Mouse (Mus musculus) kidney, adult 9 months (tissue): ENCODE measurements around the gene Ap5z1.

Experiments used
- DNase-seq: peaks from one replicate; pipeline ENCODE4 v3.0.0; 2022

Ap5z1 gene

DNA sequence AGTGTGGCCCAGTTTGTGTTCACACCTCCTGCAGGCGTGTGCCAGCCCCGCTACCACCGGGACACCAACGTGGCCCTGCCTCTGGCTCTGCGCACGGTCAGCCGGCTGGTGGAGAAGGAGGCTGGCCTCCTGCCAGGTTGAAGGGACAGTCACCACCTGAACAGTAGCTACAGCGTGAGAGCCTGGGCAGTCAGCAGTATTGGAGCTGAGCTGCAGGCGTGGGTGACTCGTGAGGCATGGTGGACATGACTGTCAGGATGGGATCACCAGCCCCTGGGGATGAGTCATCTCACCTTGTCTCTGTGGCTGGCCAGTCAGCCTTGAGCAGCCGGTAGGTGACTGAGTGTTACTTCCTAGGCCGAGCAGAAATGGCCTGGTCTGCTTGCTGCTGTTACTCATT is 13.6 kb downstream of the Ap5z1 start:
- DNase-seq, result no peak

- DNase-seq, result no peak
Measured at GRCm38 (mm10) chr5:142477866-142478615, 14.3 kb downstream of the Ap5z1 start.

- DNase-seq, result peak; percentile 78
Measured at GRCm38 (mm10) chr5:142478829-142479435, 15.2 kb downstream of the Ap5z1 start.

GRCm38 (mm10) chr5:142482512-142482911 is 18.8 kb downstream of the Ap5z1 start:
- peak; percentile 33 for DNase-seq

DNA sequence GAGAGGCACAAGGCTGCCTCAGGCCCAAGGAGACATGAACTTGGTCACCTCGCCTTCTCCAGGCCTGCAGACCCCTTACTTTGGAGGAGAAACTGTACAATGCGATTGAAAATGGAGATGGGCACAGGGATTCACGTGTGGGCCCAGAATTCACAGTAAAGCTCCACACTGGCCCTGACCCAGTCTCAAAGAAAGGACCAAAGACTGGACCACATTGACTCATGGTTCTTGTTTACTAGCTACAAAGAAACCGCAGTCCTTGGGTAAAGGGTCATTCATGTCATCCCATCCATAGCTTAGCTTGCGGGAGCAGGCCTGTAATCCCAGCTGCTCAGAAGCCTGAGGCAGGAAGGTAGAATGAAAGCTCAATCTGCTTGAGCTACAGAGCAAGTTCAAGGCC is 19.8 kb downstream of the Ap5z1 start:
- DNase-seq, result no peak

DNA sequence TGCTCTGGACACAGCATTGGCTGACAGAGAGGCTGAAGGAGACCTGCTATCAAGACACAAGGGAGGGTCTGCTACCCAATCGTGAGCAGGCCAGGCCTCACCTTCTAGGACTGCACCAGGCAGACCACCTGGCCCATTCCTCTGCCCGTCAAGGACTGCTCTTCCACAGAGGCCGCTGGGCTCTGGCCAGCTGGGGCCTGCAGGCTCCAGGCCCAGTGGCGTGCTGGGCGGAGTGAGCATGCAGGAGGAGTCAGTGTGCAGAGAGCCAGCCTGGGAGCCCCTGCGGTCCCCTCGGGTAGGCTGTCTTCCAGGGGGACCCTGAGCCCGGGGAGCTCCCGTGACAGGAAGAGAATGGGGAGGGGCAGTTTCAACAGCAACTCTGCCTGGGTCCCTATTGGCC is 22.9 kb downstream of the Ap5z1 start:
- no peak for DNase-seq

- no peak for DNase-seq
Measured at GRCm38 (mm10) chr5:142489955-142490707, 26.4 kb downstream of the Ap5z1 start.

DNA sequence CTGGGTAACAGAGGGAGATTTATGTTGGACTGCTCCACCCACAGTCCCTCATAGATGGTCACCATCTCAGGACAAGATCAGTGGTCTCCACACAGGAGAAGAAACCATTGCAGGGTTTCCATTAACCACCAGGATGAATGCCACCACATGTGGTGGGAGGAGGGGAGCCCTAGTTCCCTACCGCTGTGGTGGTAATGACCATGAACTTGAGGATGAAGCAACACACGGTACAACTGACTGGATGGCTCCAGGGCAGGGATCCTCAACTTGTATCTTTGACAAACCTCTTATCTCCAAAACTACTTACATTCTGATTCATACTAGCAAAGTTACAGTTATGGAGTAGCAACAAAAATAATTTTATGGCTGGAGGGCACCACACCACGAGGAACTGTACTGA is 29.6 kb downstream of the Ap5z1 start:
- DNase-seq, result no peak

GRCm38 (mm10) chr5:142495321-142496096 is 31.8 kb downstream of the Ap5z1 start:
- no peak for DNase-seq

DNA sequence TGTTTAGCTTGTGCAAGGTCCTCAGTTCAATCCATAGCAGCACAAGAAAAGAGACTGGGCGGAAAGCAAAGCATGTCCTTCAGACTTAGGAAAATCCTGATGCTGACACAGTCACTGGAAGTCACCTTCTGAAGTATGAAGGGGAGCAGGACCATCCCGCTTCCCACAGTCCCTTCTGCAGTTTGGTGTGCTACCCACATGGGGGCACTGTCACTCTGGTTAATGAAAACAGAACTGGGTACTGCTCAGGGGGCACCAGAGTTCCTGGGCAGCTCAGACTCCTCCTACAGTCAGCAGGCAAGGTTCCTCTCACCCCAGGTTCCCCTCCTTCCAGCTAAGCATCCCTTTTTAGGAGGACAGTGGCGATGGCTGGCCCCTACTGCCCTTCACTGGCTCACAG is 35.2 kb downstream of the Ap5z1 start:
- DNase-seq, result no peak

- no peak for DNase-seq
Measured at GRCm38 (mm10) chr5:142500918-142501317, 37.2 kb downstream of the Ap5z1 start.

- peak; percentile 88 for DNase-seq
Measured at GRCm38 (mm10) chr5:142502414-142502813, 38.7 kb downstream of the Ap5z1 start.

DNA sequence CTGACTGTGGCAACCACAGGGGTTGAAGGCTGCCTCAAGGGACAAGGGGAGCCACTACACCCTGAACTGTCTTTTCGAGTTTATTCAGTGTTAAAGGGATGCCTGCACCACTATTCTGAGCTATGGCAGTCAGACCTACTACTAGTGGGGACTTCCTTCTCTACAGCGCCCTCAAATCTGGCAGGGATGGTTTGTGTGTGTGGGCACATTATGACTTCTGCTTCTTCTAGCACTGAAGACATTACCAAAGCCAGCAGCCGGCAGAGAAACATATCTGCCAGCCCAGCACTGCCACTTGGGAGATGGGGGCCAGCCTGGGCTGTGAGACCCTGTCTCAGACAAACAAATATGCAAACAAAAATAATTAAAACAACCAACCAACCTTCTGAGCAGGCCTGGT is 40.4 kb downstream of the Ap5z1 start:
- DNase-seq, result no peak

DNA sequence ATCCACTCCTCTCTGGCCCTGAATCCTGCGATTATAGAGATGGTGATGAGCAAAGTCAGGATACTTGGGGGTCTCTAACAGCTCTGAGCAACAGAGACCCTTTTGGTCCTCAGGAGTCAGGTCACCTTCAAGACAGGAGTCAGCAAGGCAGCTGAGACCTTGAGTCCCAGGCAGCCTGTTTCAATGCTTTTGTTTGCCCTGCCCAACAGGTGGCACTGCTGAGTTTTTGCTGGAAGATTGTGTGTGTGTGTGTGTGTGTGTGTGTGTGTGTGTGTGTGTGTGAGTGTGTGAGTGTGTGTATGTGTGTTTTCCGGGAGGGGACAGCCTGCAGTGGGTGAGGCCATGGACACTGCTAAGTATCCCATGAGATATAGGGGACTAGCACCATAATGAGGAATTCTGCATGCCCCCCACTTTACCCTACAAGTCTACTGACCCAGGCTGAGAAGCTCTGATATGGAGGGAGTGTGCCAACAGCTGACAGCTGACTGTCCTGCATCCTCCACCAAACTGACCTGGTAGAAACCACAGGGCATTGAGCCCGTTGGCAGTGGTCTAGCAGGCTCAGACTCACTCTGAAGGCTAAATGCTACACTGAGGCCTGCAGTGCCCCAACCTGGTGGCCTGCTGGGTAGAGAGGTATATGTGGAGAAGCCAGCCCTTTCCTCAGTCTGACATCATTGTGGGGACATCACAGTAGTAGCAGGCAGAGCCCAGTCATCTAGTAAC is 42.1 kb downstream of the Ap5z1 start:
- DNase-seq, result no peak

GRCm38 (mm10) chr5:142509141-142510060 is 45.7 kb downstream of the Ap5z1 start:
- DNase-seq, result no peak

GRCm38 (mm10) chr5:142510061-142510414 is 46.3 kb downstream of the Ap5z1 start:
- no peak for DNase-seq

GRCm38 (mm10) chr5:142512112-142512511 is 48.4 kb downstream of the Ap5z1 start:
- DNase-seq, result no peak

GRCm38 (mm10) chr5:142518973-142519372 is 55.2 kb downstream of the Ap5z1 start:
- DNase-seq, result no peak

DNA sequence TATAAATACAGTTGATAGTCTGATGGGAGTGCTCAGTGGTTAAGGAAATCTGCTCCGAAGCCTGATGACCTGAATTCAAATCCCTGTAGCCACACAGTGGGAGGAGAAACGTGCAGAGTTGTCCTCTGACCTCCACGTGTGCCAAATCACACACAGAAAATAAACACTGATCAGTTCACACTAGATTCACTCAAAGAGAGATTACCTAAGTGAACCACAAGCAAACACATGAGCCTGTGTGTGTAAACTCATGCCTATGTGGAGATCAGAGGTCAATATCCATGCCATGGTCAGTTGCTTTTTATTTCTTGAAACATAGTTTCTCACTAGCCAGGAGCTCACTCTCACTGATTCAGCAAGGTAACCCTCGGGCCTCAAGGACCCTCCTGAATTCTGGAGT is 56.6 kb downstream of the Ap5z1 start:
- no peak for DNase-seq

- no peak for DNase-seq
Measured at GRCm38 (mm10) chr5:142521195-142521866, 57.6 kb downstream of the Ap5z1 start.
